Mouse (Mus musculus) kidney, adult 2 months (tissue): ENCODE results near the gene Rsbn1l. TPM values are rescaled to one million over a fixed set of nuclear protein-coding genes. Genes with fewer than 3 reads are reported as not detected.

Source experiments
- DNase-seq: peaks from one replicate; pipeline ENCODE4 v3.0.0; 2021
- H3K27ac ChIP-seq: fragments of 200-500 bp; 2 replicates; pipeline ENCODE4 v1.5.1; 2012; ENCODE audit warnings: low read depth, low read length, control low read depth, inconsistent platforms; ENCODE audit not compliant: insufficient read depth
- H3K27me3 ChIP-seq: fragments of 200-500 bp; replicated peaks from 2 replicates; pipeline ENCODE4 v1.6.1; 2012; ENCODE audit warnings: mild to moderate bottlenecking, moderate library complexity, low read length, inconsistent platforms; ENCODE audit not compliant: control insufficient read depth, insufficient read depth
- H3K36me3 ChIP-seq: fragments of 200-500 bp; 2 replicates; pipeline ENCODE4 v1.6.1; 2012; ENCODE audit warnings: mild to moderate bottlenecking, moderate library complexity, low read length, inconsistent platforms; ENCODE audit not compliant: control insufficient read depth, insufficient read depth
- H3K4me1 ChIP-seq: fragments of 200-500 bp; 2 replicates; pipeline ENCODE4 v1.6.1; 2011; ENCODE audit warnings: low read length; ENCODE audit not compliant: control insufficient read depth, insufficient read depth
- H3K4me3 ChIP-seq: fragments of 200-500 bp; 2 replicates; pipeline ENCODE4 v1.5.1; 2011; ENCODE audit warnings: mild to moderate bottlenecking, low read depth, low read length, control low read depth; ENCODE audit not compliant: insufficient read depth
- CTCF ChIP-seq: fragments of 200-500 bp; conservative IDR thresholded peaks from 2 replicates; pipeline ENCODE4 v1.5.1; 2011; ENCODE audit warnings: low read depth, mild to moderate bottlenecking, control low read depth, low read length, moderate library complexity, mixed read lengths; ENCODE audit not compliant: insufficient read depth, insufficient read length
- POLR2A ChIP-seq: fragments of 200-500 bp; IDR thresholded peaks from one replicate; pipeline ENCODE4 v1.6.1; 2011; ENCODE audit warnings: low read depth, low read length, control low read depth
- WGBS: fragments of 180-500 bp; shearing (Covaris S2); methylation state at CpG from one replicate; pipeline ENCODE4 v1.1.7; 2018; 5-methylcytosine and 5-hydroxymethylcytosine counted together
- polyA plus RNA-seq: library from polyadenylated mRNA; depleted of rRNA; stranded (reverse); fragments of >200 nt; gene quantifications from 2 replicates; pipeline ENCODE4 v1.2.3, GENCODE M21; 2012

Rsbn1l gene
- polyA plus RNA-seq, 1 experiment: 3.9 TPM

GRCm38 (mm10) chr5:20983505-20983904 lies 27.3 kb upstream of the Rsbn1l start:
- Histone ChIP-seq H3K4me3 (no peak overlapping the region), H3K27me3 (no peaks in the 10 kb centered on the region), H3K27ac (no peak overlapping the region), H3K4me1 (no peaks in the 10 kb centered on the region), H3K36me3 (no peaks in the 10 kb centered on the region; the same call in 1 of the 2 replicates)
- TF ChIP-seq POLR2A (no peak), CTCF (no peak)
- no peak for DNase-seq

GRCm38 (mm10) chr5:20974690-20975089 lies 18.5 kb upstream of the Rsbn1l start:
- Histone ChIP-seq H3K27me3 (no peaks in the 10 kb centered on the region), H3K27ac (no peak overlapping the region), H3K36me3 (no peaks in the 10 kb centered on the region), H3K4me3 (no peak overlapping the region), H3K4me1 (no peaks in the 10 kb centered on the region)
- TF ChIP-seq CTCF (no peak), POLR2A (no peak)
- DNase-seq: no peak
- 93% methylated on average over 4 of the region's 4 CpGs for WGBS

- TF ChIP-seq POLR2A (no peak), CTCF (no peak)
- no peak for DNase-seq
- no peak overlapping the region for H3K4me3 ChIP-seq
Measured at GRCm38 (mm10) chr5:20973999-20974398, 17.8 kb upstream of the Rsbn1l start.

GRCm38 (mm10) chr5:20973069-20973468 lies 16.9 kb upstream of the Rsbn1l start:
- H3K4me1 ChIP-seq: no peaks in the 10 kb centered on the region; the same call in 1 of the 2 replicates
- WGBS: 77% methylated on average over 5 of the region's 5 CpGs
- no peak for DNase-seq
- TF ChIP-seq POLR2A (no peak), CTCF (no peak)
- H3K4me3 ChIP-seq: no peak overlapping the region
- no peak overlapping the region for H3K27ac ChIP-seq
- no peaks in the 10 kb centered on the region for H3K27me3 ChIP-seq
- no peaks in the 10 kb centered on the region for H3K36me3 ChIP-seq

More at GRCm38 (mm10) chr5:20973999-20974398, 17.8 kb upstream of the Rsbn1l start:
- Histone ChIP-seq H3K27ac (no peak overlapping the region), H3K27me3 (no peaks in the 10 kb centered on the region), H3K4me1 (no peaks in the 10 kb centered on the region), H3K36me3 (no peaks in the 10 kb centered on the region)
- 62% methylated on average over 7 of the region's 7 CpGs for WGBS

GRCm38 (mm10) chr5:20968963-20969362 lies 12.8 kb upstream of the Rsbn1l start:
- H3K27me3 ChIP-seq: no peaks in the 10 kb centered on the region
- H3K4me3 ChIP-seq: no peak overlapping the region
- no peaks in the 10 kb centered on the region; the same call in 1 of the 2 replicates for H3K4me1 ChIP-seq
- no peak overlapping the region for H3K27ac ChIP-seq
- H3K36me3 ChIP-seq: no peaks in the 10 kb centered on the region
- no peak for TF ChIP-seq POLR2A
- peak; percentile 71 for TF ChIP-seq CTCF
- peak; percentile 88 for DNase-seq
- WGBS: 53% methylated on average over 9 of the region's 9 CpGs

- Histone ChIP-seq H3K27ac (no peak overlapping the region), H3K36me3 (no peaks in the 10 kb centered on the region), H3K4me1 (no peaks in the 10 kb centered on the region; the same call in 1 of the 2 replicates), H3K4me3 (no peak overlapping the region), H3K27me3 (no peaks in the 10 kb centered on the region)
- 37% methylated on average over 9 of the region's 9 CpGs for WGBS
- TF ChIP-seq CTCF: no peak
- no peak for TF ChIP-seq POLR2A
- DNase-seq: no peak
Measured at GRCm38 (mm10) chr5:20968493-20968892, 12.3 kb upstream of the Rsbn1l start.

- Histone ChIP-seq H3K36me3 (no peaks in the 10 kb centered on the region), H3K27me3 (no peaks in the 10 kb centered on the region), H3K27ac (no peak overlapping the region), H3K4me1 (no peaks in the 10 kb centered on the region; the same call in 1 of the 2 replicates), H3K4me3 (no peak overlapping the region)
- TF ChIP-seq CTCF (no peak), POLR2A (no peak)
- peak; percentile 86 for DNase-seq
- 10% methylated on average over 4 of the region's 4 CpGs for WGBS
Measured at GRCm38 (mm10) chr5:20967942-20968341, 11.7 kb upstream of the Rsbn1l start.

GRCm38 (mm10) chr5:20964446-20964845 lies 8.2 kb upstream of the Rsbn1l start:
- no peak for DNase-seq
- Histone ChIP-seq H3K4me3 (no peak overlapping the region), H3K36me3 (no peaks in the 10 kb centered on the region), H3K27ac (no peak overlapping the region), H3K4me1 (no peaks in the 10 kb centered on the region; the same call in 1 of the 2 replicates), H3K27me3 (no peaks in the 10 kb centered on the region)
- TF ChIP-seq POLR2A: no peak
- TF ChIP-seq CTCF: no peak
- WGBS: 65% methylated on average over 6 of the region's 6 CpGs
